Mouse (Mus musculus) NIH3T3 (cell line): Measurements from ENCODE around the gene Sgo2a.
"Not testable (repeated sequence)": the region's sequence is repeated elsewhere in the genome, so short reads cannot be mapped to it uniquely, and the experiment has no call there.

Experiments used
- DNase-seq: peaks from one replicate; pipeline ENCODE4 v3.0.0-alpha.2; 2012; ENCODE audit warnings: low read depth

Sgo2a gene

GRCm38 (mm10) chr1:57995432-57996132 is at the start of gene Sgo2a:
Gene Sgo2a (plus strand): TSS chr1:57995971.
- peak; percentile 99 for DNase-seq

- no peak for DNase-seq
Measured at GRCm38 (mm10) chr1:57947552-57948347, 48.0 kb upstream of the Sgo2a start.

- peak; percentile 66 for DNase-seq
Measured at GRCm38 (mm10) chr1:57949195-57949594, 46.6 kb upstream of the Sgo2a start.

GRCm38 (mm10) chr1:57949716-57950115 is 46.1 kb upstream of the Sgo2a start:
- DNase-seq: no peak

GRCm38 (mm10) chr1:57952509-57952908 is 43.3 kb upstream of the Sgo2a start:
- no peak for DNase-seq

GRCm38 (mm10) chr1:57953586-57954375 is 42.0 kb upstream of the Sgo2a start:
- DNase-seq: no peak

GRCm38 (mm10) chr1:57954376-57954765 is 41.4 kb upstream of the Sgo2a start:
- no peak for DNase-seq

GRCm38 (mm10) chr1:57955774-57956173 is 40.0 kb upstream of the Sgo2a start:
- no peak for DNase-seq

GRCm38 (mm10) chr1:57969327-57970271 is 26.2 kb upstream of the Sgo2a start:
- peak; percentile 99 for DNase-seq

- no peak for DNase-seq
Measured at GRCm38 (mm10) chr1:57971588-57971987, 24.2 kb upstream of the Sgo2a start.

- DNase-seq: no peak
Measured at GRCm38 (mm10) chr1:57976860-57977259, 18.9 kb upstream of the Sgo2a start.

- peak; percentile 83 for DNase-seq
Measured at GRCm38 (mm10) chr1:57989052-57989600, 6.6 kb upstream of the Sgo2a start.

GRCm38 (mm10) chr1:57991277-57991676 is 4.5 kb upstream of the Sgo2a start:
- DNase-seq: no peak

GRCm38 (mm10) chr1:57996133-57996615 is 403 bp downstream of the Sgo2a start:
- no peak for DNase-seq

- DNase-seq: peak; percentile 21
Measured at GRCm38 (mm10) chr1:57998146-57998545, 2.4 kb downstream of the Sgo2a start.

- not testable (repeated sequence) for DNase-seq
Measured at GRCm38 (mm10) chr1:58006388-58006787, 10.6 kb downstream of the Sgo2a start.

GRCm38 (mm10) chr1:58018856-58019255 is 23.1 kb downstream of the Sgo2a start, which contains the start of gene Kctd18:
Gene Kctd18 (minus strand): TSS chr1:58018956.
- no peak for DNase-seq

GRCm38 (mm10) chr1:58027707-58028106 is 31.9 kb downstream of the Sgo2a start:
- DNase-seq: no peak

GRCm38 (mm10) chr1:58029636-58030117 is 33.9 kb downstream of the Sgo2a start, which contains the start of gene Aox1:
Gene Aox1 (plus strand): TSS chr1:58029931.
- DNase-seq: peak; percentile 94

GRCm38 (mm10) chr1:58030156-58030871 is 34.5 kb downstream of the Sgo2a start:
- DNase-seq: peak; percentile 74
